Mouse (Mus musculus): ENCODE results near the gene Dtx2.

DNA sequence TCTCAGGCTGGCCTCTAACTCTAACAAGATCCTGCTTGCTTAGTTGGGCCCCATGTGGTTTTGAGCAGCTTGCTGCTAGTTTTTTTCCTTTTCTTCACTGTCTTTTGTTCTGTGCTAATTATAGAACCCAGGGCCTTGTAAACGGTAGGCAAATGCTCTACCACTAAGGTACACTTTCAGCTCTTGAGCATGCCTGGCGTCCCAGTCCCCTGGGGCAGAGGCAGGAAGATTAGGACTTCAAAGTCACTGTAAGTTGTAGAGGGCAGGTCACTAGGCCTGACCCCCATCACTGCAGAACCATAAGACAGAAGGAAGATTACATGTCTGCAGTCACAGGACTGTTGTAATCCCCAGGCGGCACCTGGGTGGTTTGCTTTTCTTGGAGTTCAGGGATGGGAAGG is 8.2 kb downstream of the Dtx2 start:
- TF ChIP-seq TCF12 (IDR thresholded peaks at IDR 0.05; ENCODE audit: low read depth, low read length) (peak; percentile 67; the same call in 1 of the 2 replicates), E2F4 (IDR thresholded peaks at IDR 0.05; ENCODE audit: insufficient replicate concordance, low read depth, low read length) (no peak), POLR2A (IDR thresholded peaks at IDR 0.05; ENCODE audit: low read depth, low read length) (no peak), CTCF (conservative IDR thresholded peaks at IDR 0.05 in 1 of 2, IDR thresholded peaks at IDR 0.05 in 1 of 2; ENCODE audit: low read depth in 2 of 2, low read length in 2 of 2) (no peak), CHD2 (IDR thresholded peaks at IDR 0.05; ENCODE audit: low read length) (peak; percentile 56; the same call in 1 of the 2 replicates), MAX (IDR thresholded peaks at IDR 0.05; ENCODE audit: low read length) (peak; percentile 70; the same call in 1 of the 2 replicates), HCFC1 (IDR thresholded peaks at IDR 0.05; ENCODE audit: low read depth, low read length) (no peak; the same call in 1 of the 2 replicates), CHD1 (IDR thresholded peaks at IDR 0.05; ENCODE audit: low read depth, low read length) (peak; percentile 91; the same call in 1 of the 2 replicates), BHLHE40 (IDR thresholded peaks at IDR 0.05; ENCODE audit: low read depth, low read length) (peak; percentile 77), EP300 (IDR thresholded peaks at IDR 0.05; ENCODE audit: low read length) (peak; percentile 79), MEF2A (IDR thresholded peaks at IDR 0.05; ENCODE audit: borderline replicate concordance, low read depth, low read length) (peak; percentile 98)

Measured in CH12.LX (cell line).